Mouse (Mus musculus): ENCODE measurements around the gene Ywhah. TPM values are rescaled to one million over a fixed set of nuclear protein-coding genes. Genes with fewer than 3 reads are reported as not detected.
"Not testable (repeated sequence)": the region's sequence is repeated elsewhere in the genome, so short reads cannot be mapped to it uniquely, and the experiment has no call there.

Ywhah gene
- polyA plus RNA-seq, 1 experiment from 2014 or later, result 385 TPM

GRCm38 (mm10) chr5:33028656-33029055, 10.0 kb downstream of the Ywhah start:
- Histone ChIP-seq H3K27me3 (ENCODE audit: insufficient read depth, low read length) (no peaks in the 10 kb centered on the region), H3K4me3 (ENCODE audit: low read length) (no peak overlapping the region), H3K36me3 (ENCODE audit: insufficient read depth, low read length) (peaks cover 12% of the 10 kb centered on the region), H3K4me1 (ENCODE audit: insufficient read depth, low read length) (peaks cover 5% of the 10 kb centered on the region; the same call in 1 of the 2 replicates), H3K27ac (ENCODE audit: low read length) (no peak overlapping the region), H3K4me2 (replicated peaks; ENCODE audit: low read depth, low read length) (no peak overlapping the region), H3K9me3 (ENCODE audit: low read length) (no peaks in the 10 kb centered on the region), H3K9ac (replicated peaks; ENCODE audit: low read length) (no peak overlapping the region)
- ATAC-seq (ENCODE audit: low FRiP score, low TSS enrichment), result no peak
- 81% methylated on average over 2 of the region's 2 CpGs for WGBS

GRCm38 (mm10) chr5:33030425-33031175, 12.0 kb downstream of the Ywhah start:
- no peak overlapping the region for H3K4me3 ChIP-seq (ENCODE audit: low read length)
- no peak for ATAC-seq (ENCODE audit: low FRiP score, low TSS enrichment)
- H3K27ac ChIP-seq (ENCODE audit: low read length), result no peak overlapping the region
- peaks cover 12% of the 10 kb centered on the region for H3K36me3 ChIP-seq (ENCODE audit: insufficient read depth, low read length)
- WGBS, result 60% methylated on average over 4 of the region's 4 CpGs
- no peaks in the 10 kb centered on the region for H3K27me3 ChIP-seq (ENCODE audit: insufficient read depth, low read length)
- H3K4me2 ChIP-seq (replicated peaks; ENCODE audit: low read depth, low read length), result no peak overlapping the region
- no peaks in the 10 kb centered on the region for H3K9me3 ChIP-seq (ENCODE audit: low read length)
- H3K9ac ChIP-seq (replicated peaks; ENCODE audit: low read length), result no peak overlapping the region
- H3K4me1 ChIP-seq (ENCODE audit: insufficient read depth, low read length), result no peaks in the 10 kb centered on the region

- Histone ChIP-seq H3K9me3 (ENCODE audit: low read length) (no peaks in the 10 kb centered on the region), H3K27ac (ENCODE audit: low read length) (no peak overlapping the region), H3K4me3 (ENCODE audit: low read length) (no peak overlapping the region), H3K36me3 (ENCODE audit: insufficient read depth, low read length) (peaks cover 7% of the 10 kb centered on the region; the same call in 1 of the 2 replicates), H3K27me3 (ENCODE audit: insufficient read depth, low read length) (no peaks in the 10 kb centered on the region), H3K4me2 (replicated peaks; ENCODE audit: low read depth, low read length) (no peak overlapping the region), H3K9ac (replicated peaks; ENCODE audit: low read length) (no peak overlapping the region), H3K4me1 (ENCODE audit: insufficient read depth, low read length) (no peaks in the 10 kb centered on the region)
- no peak; the same call in 1 of the 2 replicates for ATAC-seq (ENCODE audit: low FRiP score, low TSS enrichment)
- WGBS, result 80% methylated on average over 10 of the region's 10 CpGs
Observed at GRCm38 (mm10) chr5:33032036-33032773, 13.6 kb downstream of the Ywhah start.

GRCm38 (mm10) chr5:33033121-33033520, 14.5 kb downstream of the Ywhah start:
- no peaks in the 10 kb centered on the region for H3K27me3 ChIP-seq (ENCODE audit: insufficient read depth, low read length)
- no peak overlapping the region for H3K9ac ChIP-seq (replicated peaks; ENCODE audit: low read length)
- peaks cover 5% of the 10 kb centered on the region; the same call in 1 of the 2 replicates for H3K36me3 ChIP-seq (ENCODE audit: insufficient read depth, low read length)
- under 1% methylated on average over 4 of the region's 4 CpGs for WGBS
- H3K9me3 ChIP-seq (ENCODE audit: low read length), result no peaks in the 10 kb centered on the region
- H3K4me2 ChIP-seq (replicated peaks; ENCODE audit: low read depth, low read length), result no peak overlapping the region
- no peaks in the 10 kb centered on the region for H3K4me1 ChIP-seq (ENCODE audit: insufficient read depth, low read length)
- no peak overlapping the region for H3K27ac ChIP-seq (ENCODE audit: low read length)
- no peak overlapping the region for H3K4me3 ChIP-seq (ENCODE audit: low read length)
- peak; percentile 80; the same call in 1 of the 2 replicates for ATAC-seq (ENCODE audit: low FRiP score, low TSS enrichment)

GRCm38 (mm10) chr5:33033633-33034032, 15.0 kb downstream of the Ywhah start:
- WGBS, result 45% methylated on average over 8 of the region's 8 CpGs
- not testable (repeated sequence) for H3K9me3 ChIP-seq (ENCODE audit: low read length); H3K36me3 ChIP-seq (ENCODE audit: insufficient read depth, low read length); ATAC-seq (ENCODE audit: low FRiP score, low TSS enrichment); H3K4me3 ChIP-seq (ENCODE audit: low read length); H3K27ac ChIP-seq (ENCODE audit: low read length); H3K4me2 ChIP-seq (replicated peaks; ENCODE audit: low read depth, low read length); H3K27me3 ChIP-seq (ENCODE audit: insufficient read depth, low read length); H3K4me1 ChIP-seq (ENCODE audit: insufficient read depth, low read length)
- H3K9ac ChIP-seq (replicated peaks; ENCODE audit: low read length), result 0 out of 2 replicates have a peak overlapping the region, but pooled peaks have one; percentile 9

- Histone ChIP-seq H3K4me2 (replicated peaks; ENCODE audit: low read depth, low read length) (no peak overlapping the region; the same call in 1 of the 2 replicates), H3K36me3 (ENCODE audit: insufficient read depth, low read length) (no peaks in the 10 kb centered on the region), H3K27ac (ENCODE audit: low read length) (no peak overlapping the region), H3K4me3 (ENCODE audit: low read length) (no peak overlapping the region), H3K4me1 (ENCODE audit: insufficient read depth, low read length) (no peaks in the 10 kb centered on the region), H3K9ac (replicated peaks; ENCODE audit: low read length) (0 out of 2 replicates have a peak overlapping the region, but pooled peaks have one; percentile 9), H3K9me3 (ENCODE audit: low read length) (no peaks in the 10 kb centered on the region), H3K27me3 (ENCODE audit: insufficient read depth, low read length) (no peaks in the 10 kb centered on the region)
- 14% methylated on average over 7 of the region's 7 CpGs for WGBS
- peak; percentile 66 for ATAC-seq (ENCODE audit: low FRiP score, low TSS enrichment)
Observed at GRCm38 (mm10) chr5:33034100-33034499, 15.5 kb downstream of the Ywhah start.

- H3K4me1 ChIP-seq (ENCODE audit: insufficient read depth, low read length), result peaks cover 4% of the 10 kb centered on the region; the same call in 1 of the 2 replicates
- H3K36me3 ChIP-seq (ENCODE audit: insufficient read depth, low read length), result no peaks in the 10 kb centered on the region
- no peak overlapping the region for H3K27ac ChIP-seq (ENCODE audit: low read length)
- 55% methylated on average over 3 of the region's 3 CpGs for WGBS
- no peaks in the 10 kb centered on the region for H3K9me3 ChIP-seq (ENCODE audit: low read length)
- H3K4me2 ChIP-seq (replicated peaks; ENCODE audit: low read depth, low read length), result no peak overlapping the region
- no peak overlapping the region for H3K9ac ChIP-seq (replicated peaks; ENCODE audit: low read length)
- no peaks in the 10 kb centered on the region for H3K27me3 ChIP-seq (ENCODE audit: insufficient read depth, low read length)
- no peak overlapping the region for H3K4me3 ChIP-seq (ENCODE audit: low read length)
- no peak for ATAC-seq (ENCODE audit: low FRiP score, low TSS enrichment)
Observed at GRCm38 (mm10) chr5:33034916-33035315, 16.3 kb downstream of the Ywhah start.

GRCm38 (mm10) chr5:33038656-33039509, 20.3 kb downstream of the Ywhah start:
- Histone ChIP-seq H3K4me1 (ENCODE audit: insufficient read depth, low read length) (peaks cover 4% of the 10 kb centered on the region; the same call in 1 of the 2 replicates), H3K9ac (replicated peaks; ENCODE audit: low read length) (peak overlapping the region; percentile 38; the same call in 1 of the 2 replicates)
- no peak for ATAC-seq (ENCODE audit: low FRiP score, low TSS enrichment)

GRCm38 (mm10) chr5:33039510-33039911, 20.9 kb downstream of the Ywhah start:
- ATAC-seq (ENCODE audit: low FRiP score, low TSS enrichment), result no peak
- peak overlapping the region; percentile 53; the same call in 1 of the 2 replicates for H3K9ac ChIP-seq (replicated peaks; ENCODE audit: low read length)

More at GRCm38 (mm10) chr5:33038656-33039509, 20.3 kb downstream of the Ywhah start:
- Histone ChIP-seq H3K4me3 (ENCODE audit: low read length) (no peak overlapping the region), H3K27me3 (ENCODE audit: insufficient read depth, low read length) (no peaks in the 10 kb centered on the region), H3K27ac (ENCODE audit: low read length) (no peak overlapping the region), H3K9me3 (ENCODE audit: low read length) (no peaks in the 10 kb centered on the region), H3K36me3 (ENCODE audit: insufficient read depth, low read length) (no peaks in the 10 kb centered on the region), H3K4me2 (replicated peaks; ENCODE audit: low read depth, low read length) (peak overlapping the region; percentile 55)
- 48% methylated on average over 13 of the region's 13 CpGs for WGBS

More at GRCm38 (mm10) chr5:33039510-33039911, 20.9 kb downstream of the Ywhah start:
- no peaks in the 10 kb centered on the region for H3K27me3 ChIP-seq (ENCODE audit: insufficient read depth, low read length)
- WGBS, result 2% methylated on average over 13 of the region's 13 CpGs
- H3K4me1 ChIP-seq (ENCODE audit: insufficient read depth, low read length), result peaks cover 4% of the 10 kb centered on the region; the same call in 1 of the 2 replicates
- H3K27ac ChIP-seq (ENCODE audit: low read length), result no peak overlapping the region
- peak overlapping the region; percentile 30 for H3K4me3 ChIP-seq (ENCODE audit: low read length)
- no peaks in the 10 kb centered on the region for H3K36me3 ChIP-seq (ENCODE audit: insufficient read depth, low read length)
- H3K9me3 ChIP-seq (ENCODE audit: low read length), result no peaks in the 10 kb centered on the region
- H3K4me2 ChIP-seq (replicated peaks; ENCODE audit: low read depth, low read length), result peak overlapping the region; percentile 55
